Mouse (Mus musculus) stomach, postnatal 0 days (tissue): ENCODE measurements around the gene Tbcd. TPM values are rescaled to one million over a fixed set of nuclear protein-coding genes. Genes with fewer than 3 reads are reported as not detected.
A peak's percentile ranks its signal among the peaks of the same experiment; 100 is the strongest.

Source experiments
- ATAC-seq: fragments of 200-750 bp; cut with Nextera tagmentation; 2 replicates; pipeline ENCODE4 v1.8.0; 2017; ENCODE audit not compliant: low FRiP score, low TSS enrichment
- DNase-seq: peaks from one replicate; pipeline ENCODE4 v3.0.0-alpha.2; 2016; ENCODE audit warnings: low spot score
- H3K27ac ChIP-seq: fragments of 300-500 bp; sonication (generic); replicated peaks from 2 replicates; pipeline ENCODE4 v1.5.1; 2014; ENCODE audit warnings: mild to moderate bottlenecking, control low read depth
- H3K27me3 ChIP-seq: fragments of 300-500 bp; sonication (generic); 2 replicates; pipeline ENCODE4 v1.6.1; 2014; ENCODE audit warnings: low read length; ENCODE audit not compliant: control insufficient read depth, insufficient read depth
- H3K36me3 ChIP-seq: fragments of 300-500 bp; sonication (generic); 2 replicates; pipeline ENCODE4 v1.6.1; 2014; ENCODE audit warnings: low read length, mixed read lengths; ENCODE audit not compliant: control insufficient read depth, insufficient read depth
- H3K4me1 ChIP-seq: fragments of 300-500 bp; sonication (generic); replicated peaks from 2 replicates; pipeline ENCODE4 v1.6.1; 2014; ENCODE audit warnings: antibody characterized with exemption; ENCODE audit not compliant: control insufficient read depth, insufficient read depth
- H3K4me2 ChIP-seq: fragments of 300-500 bp; sonication (generic); replicated peaks from 2 replicates; pipeline ENCODE4 v1.6.1; 2014; ENCODE audit warnings: low read depth, mild to moderate bottlenecking, control low read depth, moderate library complexity
- H3K4me3 ChIP-seq: fragments of 300-500 bp; sonication (generic); 2 replicates; pipeline ENCODE4 v1.5.1; 2014; ENCODE audit warnings: low read depth, low read length, control low read depth
- H3K9ac ChIP-seq: fragments of 300-500 bp; sonication (generic); 2 replicates; pipeline ENCODE4 v1.6.1; 2014; ENCODE audit warnings: mild to moderate bottlenecking, low read length, control low read depth, mixed read lengths
- H3K9me3 ChIP-seq: fragments of 300-500 bp; sonication (generic); 2 replicates; pipeline ENCODE4 v1.6.1; 2016; ENCODE audit warnings: low read length; ENCODE audit not compliant: control insufficient read depth
- CTCF ChIP-seq: IDR thresholded peaks from 2 replicates; pipeline ENCODE4 v1.5.1; 2016; ENCODE audit warnings: antibody characterized with exemption, low read depth, mild to moderate bottlenecking, moderate library complexity
- EP300 ChIP-seq: optimal IDR thresholded peaks from 2 replicates; pipeline ENCODE3; 2016; ENCODE audit warnings: antibody characterized with exemption
- WGBS: fragments of 180-500 bp; shearing (Covaris S2); extraction: QIAGEN DNeasy Blood & Tissue Kit; methylation state at CpG from one replicate; pipeline ENCODE4 v1.1.7; 2014; 5-methylcytosine and 5-hydroxymethylcytosine counted together
- polyA plus RNA-seq: library from polyadenylated mRNA; unstranded; fragments of >200 nt; fragmentation: Nextera tagmentation; extraction: Ambion mirVana; gene quantifications from 2 replicates; pipeline ENCODE4 v1.2.1, GENCODE M21; 2015

Tbcd gene
- polyA plus RNA-seq, 1 experiment from 2014 or later, result 36.8 TPM

DNA sequence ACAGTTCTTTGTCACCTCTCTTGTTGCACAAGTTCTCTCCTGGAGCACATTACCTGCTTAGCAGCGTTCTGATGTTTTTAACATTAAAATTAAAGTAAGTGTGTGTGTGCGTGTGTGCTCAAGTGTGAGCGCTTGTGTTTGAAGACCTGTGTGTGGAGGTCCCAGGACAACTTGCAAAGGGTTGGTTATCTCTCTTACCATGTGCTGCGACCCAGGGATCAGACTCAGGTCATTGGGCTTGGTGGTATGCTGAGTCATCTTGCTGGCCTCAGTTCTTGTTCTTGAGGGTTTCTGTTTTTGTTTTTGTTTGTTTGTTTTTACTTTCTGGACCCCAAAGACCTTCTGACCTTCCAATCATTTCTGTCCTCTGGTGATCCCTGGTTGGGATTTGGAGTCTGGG, 96.2 kb downstream of the Tbcd start:
- Histone ChIP-seq H3K36me3 (no peaks in the 10 kb centered on the region), H3K9ac (no peak overlapping the region), H3K4me1 (peaks cover 7% of the 10 kb centered on the region), H3K4me2 (no peak overlapping the region), H3K27ac (0 out of 2 replicates have a peak overlapping the region, but pooled peaks have one; percentile 40), H3K27me3 (no peaks in the 10 kb centered on the region), H3K4me3 (no peak overlapping the region), H3K9me3 (no peaks in the 10 kb centered on the region)
- TF ChIP-seq EP300 (no peak), CTCF (no peak)
- DNase-seq, result no peak
- WGBS, result 80% methylated on average over 4 of the region's 4 CpGs
- no peak for ATAC-seq

DNA sequence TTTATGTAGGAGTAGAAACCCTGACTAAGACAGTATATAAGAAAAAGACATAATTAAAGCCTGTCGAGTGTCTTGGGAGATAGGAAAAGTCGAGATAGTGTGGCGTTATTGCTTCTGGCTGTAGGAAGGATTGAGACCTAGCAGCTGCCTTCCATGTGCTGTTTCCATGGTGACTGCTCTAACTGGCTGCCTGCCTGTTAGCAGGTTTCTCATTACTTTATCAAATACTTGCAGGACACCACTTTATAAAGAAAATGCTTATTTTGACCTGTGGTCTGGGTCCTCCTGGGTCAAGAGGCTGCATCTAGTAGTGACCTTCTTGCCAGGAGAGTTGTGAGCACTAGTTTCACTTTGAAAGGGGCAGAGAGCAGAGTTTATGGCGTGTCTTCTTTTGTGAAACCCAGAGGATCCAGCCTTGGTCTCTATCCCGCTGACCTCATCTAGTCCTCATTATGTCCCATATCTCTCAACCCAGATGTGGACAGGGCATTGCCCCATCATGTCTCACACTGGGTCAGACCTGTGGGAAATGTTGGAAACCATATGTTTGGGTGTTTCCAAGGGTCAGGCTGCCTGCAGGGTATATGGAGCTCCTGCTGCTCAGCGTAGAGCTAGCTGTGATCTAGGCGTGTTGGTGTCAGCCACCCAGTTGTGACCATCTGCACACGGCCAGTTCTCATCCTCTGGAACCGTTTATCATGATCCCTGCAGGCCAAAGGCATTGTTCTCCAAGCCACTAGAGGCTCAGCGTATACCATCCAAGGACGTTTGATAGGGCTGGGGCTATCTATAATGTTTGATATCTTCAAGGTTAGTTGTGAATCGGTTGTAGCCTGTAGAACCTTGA, 97.5 kb downstream of the Tbcd start:
- DNase-seq (no peak), ATAC-seq (no peak)
- Histone ChIP-seq H3K4me2 (no peak overlapping the region), H3K27me3 (no peaks in the 10 kb centered on the region), H3K27ac (peak overlapping the region; percentile 56), H3K4me3 (no peak overlapping the region), H3K9ac (no peak overlapping the region), H3K9me3 (no peaks in the 10 kb centered on the region), H3K4me1 (no peaks in the 10 kb centered on the region; the same call in 1 of the 2 replicates), H3K36me3 (no peaks in the 10 kb centered on the region)
- TF ChIP-seq EP300 (no peak), CTCF (no peak)
- 65% methylated on average over 12 of the region's 12 CpGs for WGBS

DNA sequence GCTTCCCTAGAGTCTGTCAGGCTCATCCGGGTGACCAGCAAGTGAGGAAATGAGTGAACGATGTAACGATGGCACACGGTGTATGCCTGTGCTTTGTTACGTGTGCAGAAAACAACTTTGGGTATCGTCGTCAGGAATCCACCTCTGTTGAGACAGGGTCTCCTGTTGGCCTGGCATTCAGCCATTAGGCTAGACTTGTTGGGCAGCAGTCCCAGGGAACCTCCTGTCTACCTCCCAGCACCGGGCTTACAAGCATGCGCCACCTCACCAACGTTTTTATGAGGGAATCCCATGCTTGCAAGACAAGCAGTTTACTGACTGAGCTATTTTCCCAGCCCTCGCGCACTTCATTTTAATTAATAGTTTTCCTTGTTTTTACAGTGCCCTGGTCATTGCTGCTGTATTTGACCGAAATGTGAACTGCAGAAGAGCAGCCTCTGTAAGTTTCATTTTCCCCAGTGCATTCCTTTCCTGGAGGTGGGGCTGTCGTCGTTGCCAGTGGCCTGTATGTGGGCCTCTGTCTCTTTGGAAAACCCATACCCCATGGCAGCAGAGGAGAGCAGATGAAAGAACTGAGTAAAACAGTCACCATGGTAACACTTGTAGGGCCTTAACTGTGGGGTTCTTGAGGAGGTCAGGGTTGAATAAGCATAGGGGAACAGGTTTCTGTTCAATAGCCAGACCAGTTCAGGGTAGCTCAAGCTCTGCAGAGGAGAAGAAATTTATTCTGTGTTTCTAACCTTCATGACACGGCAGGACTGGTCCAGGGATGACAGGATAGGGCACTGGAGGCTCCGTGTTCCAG, 98.3 kb downstream of the Tbcd start:
- Histone ChIP-seq H3K9ac (no peak overlapping the region), H3K27me3 (no peaks in the 10 kb centered on the region), H3K9me3 (no peaks in the 10 kb centered on the region), H3K4me1 (no peaks in the 10 kb centered on the region; the same call in 1 of the 2 replicates), H3K27ac (peak overlapping the region; percentile 56), H3K4me3 (no peak overlapping the region), H3K4me2 (0 out of 2 replicates have a peak overlapping the region, but pooled peaks have one; percentile 5), H3K36me3 (no peaks in the 10 kb centered on the region)
- ATAC-seq (peak; percentile 45), DNase-seq (peak; percentile 44)
- WGBS, result 43% methylated on average over 17 of the region's 17 CpGs
- TF ChIP-seq CTCF (no peak; the same call in none of the 2 replicates), EP300 (no peak)

DNA sequence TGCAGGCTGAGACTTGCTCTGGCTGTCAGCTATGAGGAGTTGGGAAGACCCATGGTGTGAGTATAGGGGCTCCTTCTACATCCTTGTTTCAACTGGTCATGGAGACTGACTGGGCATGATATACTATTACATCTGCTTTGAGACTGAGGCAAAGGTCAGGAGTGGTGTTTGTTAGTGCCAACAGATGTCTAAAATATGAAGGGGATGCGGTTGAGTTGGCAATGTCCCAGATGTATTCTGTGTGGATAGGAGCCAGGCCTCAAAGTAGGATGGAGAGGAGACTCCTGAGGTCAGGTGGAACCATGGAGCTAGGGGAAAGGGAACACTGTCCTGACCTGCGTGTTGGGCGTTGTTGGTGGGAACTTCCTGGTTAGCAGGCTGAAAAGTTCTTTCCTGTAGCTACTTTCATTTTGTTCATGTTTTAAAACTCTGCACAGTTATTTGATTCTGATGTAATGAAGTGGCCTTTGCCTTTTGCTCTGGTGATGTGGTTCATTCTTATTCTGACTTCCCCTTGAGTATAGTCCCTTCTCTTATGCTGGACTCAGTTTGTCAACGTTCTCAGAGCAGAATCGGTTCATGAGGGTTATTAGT, 99.6 kb downstream of the Tbcd start:
- H3K9ac ChIP-seq, result no peak overlapping the region
- ATAC-seq (no peak), DNase-seq (no peak)
- H3K27ac ChIP-seq, result peak overlapping the region; percentile 56; the same call in 1 of the 2 replicates
- TF ChIP-seq EP300 (no peak), CTCF (no peak)
- no peaks in the 10 kb centered on the region for H3K9me3 ChIP-seq
- no peaks in the 10 kb centered on the region; the same call in 1 of the 2 replicates for H3K4me1 ChIP-seq
- no peaks in the 10 kb centered on the region for H3K27me3 ChIP-seq
- H3K36me3 ChIP-seq, result no peaks in the 10 kb centered on the region
- no peak overlapping the region for H3K4me3 ChIP-seq
- no peak overlapping the region for H3K4me2 ChIP-seq
- WGBS, result 61% methylated on average over 5 of the region's 5 CpGs

DNA sequence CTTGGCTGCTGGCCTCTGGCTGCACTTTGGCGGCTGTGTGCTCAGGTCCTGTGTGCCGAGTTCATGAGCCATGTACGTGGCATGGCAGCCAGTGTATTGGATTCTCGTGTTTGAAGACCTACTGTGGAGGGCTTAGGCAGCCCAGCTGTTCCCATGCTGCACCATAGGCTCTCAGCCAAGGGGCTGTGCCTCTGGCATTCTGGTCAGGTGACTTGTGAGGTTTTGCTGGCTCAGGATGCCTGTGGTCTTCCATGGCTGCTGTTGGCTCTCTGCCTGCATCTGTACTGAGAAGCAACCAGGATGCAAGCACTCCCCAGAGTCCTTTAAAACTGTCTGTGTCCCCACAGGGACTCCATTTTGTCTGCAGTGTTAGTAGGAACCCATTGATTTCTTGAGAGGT, 100.4 kb downstream of the Tbcd start:
- Histone ChIP-seq H3K9me3 (no peaks in the 10 kb centered on the region), H3K27me3 (no peaks in the 10 kb centered on the region), H3K4me2 (no peak overlapping the region), H3K36me3 (no peaks in the 10 kb centered on the region), H3K27ac (peak overlapping the region; percentile 0; the same call in 1 of the 2 replicates), H3K4me1 (no peaks in the 10 kb centered on the region; the same call in 1 of the 2 replicates), H3K4me3 (no peak overlapping the region), H3K9ac (no peak overlapping the region)
- ATAC-seq (no peak), DNase-seq (no peak)
- TF ChIP-seq CTCF, result no peak
- WGBS, result 60% methylated on average over 4 of the region's 4 CpGs
